Mouse (Mus musculus) heart, embryonic 13.5 days (tissue): ENCODE measurements around the gene Rwdd1. TPM values are rescaled to one million over a fixed set of nuclear protein-coding genes. Genes with fewer than 3 reads are reported as not detected.
A peak's percentile ranks its signal among the peaks of the same experiment; 100 is the strongest.

Experiments used
- ATAC-seq: fragments of 200-750 bp; cut with Nextera tagmentation; 2 replicates; pipeline ENCODE4 v1.8.0; 2017; ENCODE audit warnings: moderate TSS enrichment; ENCODE audit not compliant: insufficient number of reproducible peaks, low FRiP score, low TSS enrichment; ENCODE audit errors: extremely low read depth
- H3K27ac ChIP-seq: fragments of 300-500 bp; sonication (generic); replicated peaks from 2 replicates; pipeline ENCODE4 v1.5.1; 2015; ENCODE audit warnings: moderate library complexity, mild to moderate bottlenecking, inconsistent platforms
- H3K27me3 ChIP-seq: fragments of 300-500 bp; sonication (generic); replicated peaks from 2 replicates; pipeline ENCODE4 v1.6.1; 2015; ENCODE audit warnings: mild to moderate bottlenecking, inconsistent platforms
- H3K36me3 ChIP-seq: fragments of 300-500 bp; sonication (generic); 2 replicates; pipeline ENCODE4 v1.6.1; 2015; ENCODE audit warnings: mild to moderate bottlenecking, inconsistent platforms
- H3K4me1 ChIP-seq: fragments of 300-500 bp; sonication (generic); 2 replicates; pipeline ENCODE4 v1.6.1; 2015; ENCODE audit warnings: inconsistent platforms
- H3K4me2 ChIP-seq: fragments of 300-500 bp; sonication (generic); 2 replicates; pipeline ENCODE4 v1.6.1; 2015; ENCODE audit warnings: inconsistent platforms, mild to moderate bottlenecking, moderate library complexity
- H3K4me3 ChIP-seq: fragments of 300-500 bp; sonication (generic); 2 replicates; pipeline ENCODE4 v1.5.1; 2015; ENCODE audit warnings: moderate library complexity, mild to moderate bottlenecking, inconsistent platforms
- H3K9ac ChIP-seq: fragments of 300-500 bp; sonication (generic); 2 replicates; pipeline ENCODE4 v1.6.1; 2015; ENCODE audit warnings: inconsistent platforms, mild to moderate bottlenecking, moderate library complexity
- H3K9me3 ChIP-seq: fragments of 300-500 bp; sonication (generic); 2 replicates; pipeline ENCODE4 v1.6.1; 2016; ENCODE audit warnings: inconsistent platforms
- WGBS: fragments of 180-500 bp; shearing (Covaris S2); methylation state at CpG from one replicate; pipeline ENCODE4 v1.1.7; 2015; ENCODE audit warnings: mixed read lengths; 5-methylcytosine and 5-hydroxymethylcytosine counted together
- polyA plus RNA-seq: library from polyadenylated mRNA; unstranded; fragments of >200 nt; fragmentation: Nextera tagmentation; extraction: Ambion mirVana; gene quantifications from 2 replicates; pipeline ENCODE4 v1.2.1, GENCODE M21; 2015

The Rwdd1 gene
- polyA plus RNA-seq: 95.4 and 95.6 TPM in 2 replicates

DNA sequence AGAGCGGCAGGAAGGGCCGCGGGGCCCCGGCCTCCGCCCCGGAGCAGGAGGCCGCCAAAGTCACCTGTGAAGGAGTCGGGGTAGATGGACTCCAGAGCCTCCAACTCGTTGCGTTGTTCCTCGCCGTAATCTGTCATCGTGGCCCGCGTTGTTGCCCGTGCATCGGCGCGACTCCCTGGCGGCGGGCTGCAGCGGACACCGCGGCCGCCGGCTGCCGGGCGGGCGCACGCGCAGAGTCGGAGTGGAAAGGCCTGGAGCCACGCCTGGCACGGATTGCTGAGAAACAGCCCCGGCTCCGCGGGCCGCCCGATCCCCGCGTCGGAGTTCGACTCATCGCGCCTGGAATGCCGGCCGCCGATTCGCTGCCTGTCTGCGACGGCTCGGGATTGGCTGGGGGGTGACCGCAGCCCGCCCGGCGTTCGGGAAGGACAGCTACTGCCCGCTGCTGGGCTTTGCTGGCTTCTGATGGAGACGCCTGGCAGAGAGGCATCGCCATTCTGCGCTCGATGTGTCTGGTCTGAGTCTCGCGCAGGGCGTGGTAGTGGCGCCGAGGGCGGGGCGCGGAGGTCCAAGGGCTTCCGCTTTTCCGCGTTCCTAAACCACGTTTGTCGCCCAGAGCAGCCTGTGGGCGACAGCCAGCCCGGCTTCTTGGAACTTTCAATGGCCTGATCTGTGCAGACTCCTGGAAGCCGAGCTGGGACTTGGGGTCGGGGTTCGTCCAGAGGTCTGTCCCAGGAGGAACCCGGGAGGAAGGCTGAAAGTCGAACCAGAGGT lies at the start of gene Rwdd1:
TSS of gene Rwdd1 (minus strand) at position 323 of the 774 bp plus-strand sequence.
- peaks cover 23% of the 10 kb centered on the region for H3K4me1 ChIP-seq
- ATAC-seq: peak; percentile 100
- H3K4me2 ChIP-seq: peak within 1 kb of the TSS; percentile 82
- peak within 1 kb of the TSS; percentile 62 for H3K4me3 ChIP-seq
- no peaks in the 10 kb centered on the region for H3K27me3 ChIP-seq
- under 1% methylated on average over 82 of the region's 82 CpGs for WGBS
- peak within 1 kb of the TSS; percentile 86 for H3K9ac ChIP-seq
- H3K9me3 ChIP-seq: no peaks in the 10 kb centered on the region
- H3K27ac ChIP-seq: peak within 1 kb of the TSS; percentile 97
- H3K36me3 ChIP-seq: peaks cover 7% of the 10 kb centered on the region; the same call in 1 of the 2 replicates

GRCm38 (mm10) chr10:34066591-34066990 lies 47.2 kb upstream of the Rwdd1 start:
- ATAC-seq: no peak
- H3K4me1 ChIP-seq: peaks cover 9% of the 10 kb centered on the region
- 45% methylated on average over 3 of the region's 3 CpGs for WGBS

DNA sequence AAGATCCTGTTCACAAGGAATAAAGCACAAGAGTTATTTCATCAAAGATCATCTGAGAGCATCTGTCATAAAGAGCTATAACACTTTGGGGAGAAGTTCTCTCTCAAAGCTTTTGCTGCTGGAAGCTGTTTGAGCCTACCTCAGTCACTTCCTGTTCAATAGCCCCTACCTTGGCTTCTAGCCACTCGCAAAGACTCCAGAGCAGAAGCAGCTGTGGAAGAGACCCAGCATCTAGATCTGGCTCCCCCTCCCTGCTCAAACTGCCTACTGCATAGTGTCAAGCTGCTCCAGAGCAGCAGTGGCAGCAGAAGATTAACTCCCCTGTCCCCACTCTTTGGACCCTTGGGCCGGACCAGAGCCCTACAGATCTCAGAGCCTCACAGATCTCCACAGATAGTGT lies 34.6 kb upstream of the Rwdd1 start:
- no peaks in the 10 kb centered on the region for H3K9me3 ChIP-seq
- 57% methylated on average over 2 of the region's 2 CpGs for WGBS
- no peak overlapping the region for H3K9ac ChIP-seq
- no peaks in the 10 kb centered on the region for H3K4me1 ChIP-seq
- H3K27me3 ChIP-seq: no peaks in the 10 kb centered on the region
- H3K36me3 ChIP-seq: no peaks in the 10 kb centered on the region
- H3K27ac ChIP-seq: no peak overlapping the region
- ATAC-seq: no peak
- no peak overlapping the region for H3K4me2 ChIP-seq
- H3K4me3 ChIP-seq: no peak overlapping the region

More at GRCm38 (mm10) chr10:34066591-34066990, 47.2 kb upstream of the Rwdd1 start:
- Histone ChIP-seq H3K27me3 (no peaks in the 10 kb centered on the region), H3K9me3 (no peaks in the 10 kb centered on the region), H3K9ac (no peak overlapping the region), H3K36me3 (no peaks in the 10 kb centered on the region), H3K4me3 (no peak overlapping the region), H3K4me2 (no peak overlapping the region), H3K27ac (no peak overlapping the region)

GRCm38 (mm10) chr10:34044210-34044609 lies 24.8 kb upstream of the Rwdd1 start, which contains the start of gene Calhm4:
TSS of gene Calhm4 (minus strand) at chr10:34044310.
- Histone ChIP-seq H3K27ac (no peak within 1 kb of the TSS), H3K9ac (no peak within 1 kb of the TSS), H3K4me1 (no peaks in the 10 kb centered on the region), H3K4me2 (no peak within 1 kb of the TSS), H3K27me3 (no peaks in the 10 kb centered on the region), H3K36me3 (no peaks in the 10 kb centered on the region), H3K9me3 (no peaks in the 10 kb centered on the region), H3K4me3 (no peak within 1 kb of the TSS)
- ATAC-seq: no peak
- WGBS: 72% methylated on average over 5 of the region's 5 CpGs

DNA sequence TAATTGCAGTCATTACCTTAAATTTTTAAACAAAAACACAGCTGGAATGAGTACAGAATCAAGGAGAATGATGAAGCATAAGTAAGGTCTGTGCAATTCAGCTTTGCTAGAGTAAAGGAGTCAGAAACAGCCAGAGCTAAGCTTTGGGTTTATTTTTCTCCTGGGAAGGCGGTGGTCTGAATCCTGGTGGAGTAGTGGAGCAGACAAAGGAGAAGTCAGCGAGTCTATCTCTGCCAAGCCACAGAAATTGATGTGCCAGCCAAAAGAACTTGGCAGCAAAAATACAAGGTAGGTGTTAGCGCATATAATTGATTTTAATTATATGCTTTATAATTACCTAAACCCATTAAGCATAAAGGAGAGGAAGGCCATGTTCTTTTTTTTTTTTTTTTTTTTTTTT lies 18.0 kb upstream of the Rwdd1 start, which contains the start of gene Trappc3l:
TSS of gene Trappc3l (plus strand) at position 197 of the 400 bp plus-strand sequence.
- Histone ChIP-seq H3K9me3 (no peaks in the 10 kb centered on the region), H3K27ac (no peak within 1 kb of the TSS), H3K4me1 (peaks cover 7% of the 10 kb centered on the region), H3K4me2 (no peak within 1 kb of the TSS), H3K9ac (no peak within 1 kb of the TSS), H3K4me3 (no peak within 1 kb of the TSS), H3K36me3 (no peaks in the 10 kb centered on the region), H3K27me3 (no peaks in the 10 kb centered on the region)
- 70% methylated on average over 3 of the region's 3 CpGs for WGBS
- ATAC-seq: no peak

- Histone ChIP-seq H3K4me3 (no peak overlapping the region), H3K9me3 (no peaks in the 10 kb centered on the region), H3K27me3 (no peaks in the 10 kb centered on the region), H3K4me1 (peaks cover 7% of the 10 kb centered on the region), H3K9ac (no peak overlapping the region), H3K4me2 (no peak overlapping the region), H3K36me3 (no peaks in the 10 kb centered on the region), H3K27ac (no peak overlapping the region)
- ATAC-seq: no peak
- WGBS: 13% methylated on average over 5 of the region's 5 CpGs
Observed at GRCm38 (mm10) chr10:34036587-34036986, 17.2 kb upstream of the Rwdd1 start.

GRCm38 (mm10) chr10:34033630-34034305 lies 14.3 kb upstream of the Rwdd1 start:
- H3K9ac ChIP-seq: peak overlapping the region; percentile 67; the same call in 1 of the 2 replicates
- H3K4me3 ChIP-seq: peak overlapping the region; percentile 27
- no peaks in the 10 kb centered on the region for H3K9me3 ChIP-seq
- no peaks in the 10 kb centered on the region for H3K27me3 ChIP-seq
- H3K27ac ChIP-seq: no peak overlapping the region
- H3K4me1 ChIP-seq: peaks cover 7% of the 10 kb centered on the region
- WGBS: 19% methylated on average over 22 of the region's 22 CpGs
- H3K4me2 ChIP-seq: peak overlapping the region; percentile 66
- ATAC-seq: no peak
- H3K36me3 ChIP-seq: no peaks in the 10 kb centered on the region

DNA sequence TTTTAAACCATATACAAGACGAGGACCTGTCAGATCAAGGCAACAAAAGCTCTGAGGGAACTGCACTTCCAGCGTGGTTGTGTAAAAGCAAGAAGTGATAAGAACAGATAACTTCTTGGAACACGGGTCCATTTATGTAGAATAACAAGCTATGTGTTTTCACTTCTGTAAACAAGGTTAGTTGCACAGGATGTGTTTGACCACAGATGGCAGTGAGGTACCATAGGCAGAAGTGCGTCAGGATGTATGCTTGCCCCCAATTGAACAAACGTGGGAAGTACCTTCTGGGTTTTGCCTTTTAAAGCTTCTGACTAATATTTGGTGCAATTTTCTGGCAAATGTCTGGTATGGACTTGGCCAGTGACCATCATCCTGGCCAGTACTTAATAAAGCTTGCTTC lies 10.9 kb upstream of the Rwdd1 start:
- 48% methylated on average over 5 of the region's 5 CpGs for WGBS
- H3K36me3 ChIP-seq: no peaks in the 10 kb centered on the region
- ATAC-seq: no peak
- no peak overlapping the region for H3K4me2 ChIP-seq
- H3K9ac ChIP-seq: no peak overlapping the region
- H3K27me3 ChIP-seq: no peaks in the 10 kb centered on the region
- H3K27ac ChIP-seq: no peak overlapping the region
- H3K4me1 ChIP-seq: peaks cover 7% of the 10 kb centered on the region
- no peaks in the 10 kb centered on the region for H3K9me3 ChIP-seq
- H3K4me3 ChIP-seq: no peak overlapping the region

- peak overlapping the region; percentile 62 for H3K4me3 ChIP-seq
- no peak; the same call in 1 of the 2 replicates for ATAC-seq
- H3K4me2 ChIP-seq: peak overlapping the region; percentile 82
- peak overlapping the region; percentile 97 for H3K27ac ChIP-seq
- no peaks in the 10 kb centered on the region for H3K27me3 ChIP-seq
- H3K4me1 ChIP-seq: peaks cover 23% of the 10 kb centered on the region
- peaks cover 9% of the 10 kb centered on the region; the same call in 1 of the 2 replicates for H3K36me3 ChIP-seq
- WGBS: 0% methylated on average over 21 of the region's 21 CpGs
- H3K9ac ChIP-seq: peak overlapping the region; percentile 86
- no peaks in the 10 kb centered on the region for H3K9me3 ChIP-seq
Observed at GRCm38 (mm10) chr10:34018746-34019301, 600 bp downstream of the Rwdd1 start.

DNA sequence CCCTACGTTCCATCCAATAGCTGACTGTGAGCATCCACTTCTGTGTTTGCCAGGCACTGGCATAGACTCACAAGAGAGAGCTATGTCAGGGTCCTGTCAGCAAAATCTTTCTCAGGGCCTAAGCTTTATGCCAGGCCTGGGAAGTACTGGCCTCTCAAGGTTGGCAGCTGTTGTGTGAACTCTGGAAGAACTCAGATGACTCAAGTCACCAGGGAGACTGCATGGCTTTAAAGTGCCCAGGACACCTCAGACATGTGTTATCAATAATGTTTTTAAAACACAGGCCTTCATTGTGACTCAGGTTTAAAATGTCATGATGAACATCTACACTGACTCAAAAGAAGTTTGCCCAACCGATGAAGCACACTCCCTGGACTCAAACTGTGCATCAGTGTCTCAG lies 6.2 kb downstream of the Rwdd1 start:
- H3K27me3 ChIP-seq: no peaks in the 10 kb centered on the region
- H3K9ac ChIP-seq: no peak overlapping the region
- 84% methylated on average over 2 of the region's 2 CpGs for WGBS
- H3K4me2 ChIP-seq: no peak overlapping the region
- no peaks in the 10 kb centered on the region for H3K9me3 ChIP-seq
- no peak overlapping the region for H3K4me3 ChIP-seq
- no peak overlapping the region for H3K27ac ChIP-seq
- peaks cover 8% of the 10 kb centered on the region for H3K4me1 ChIP-seq
- H3K36me3 ChIP-seq: peaks cover 27% of the 10 kb centered on the region
- ATAC-seq: no peak

DNA sequence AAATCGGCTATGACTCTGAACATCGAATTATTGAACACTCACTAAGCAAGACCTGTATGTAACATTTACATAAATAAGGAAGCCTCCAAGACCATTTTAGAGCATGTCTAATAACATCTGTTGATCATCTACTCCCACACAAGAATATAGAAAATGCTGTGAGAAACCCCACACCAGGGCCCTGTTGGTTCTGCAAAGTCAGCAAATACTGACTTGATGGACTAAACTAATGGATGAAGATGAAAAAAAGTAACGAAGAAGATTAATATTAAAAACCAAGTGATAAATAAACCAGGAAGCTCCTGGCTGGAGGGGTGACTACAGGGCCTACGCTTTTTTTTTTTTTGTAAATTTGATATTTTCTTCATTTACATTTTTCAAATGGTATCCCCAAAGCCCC lies 6.8 kb downstream of the Rwdd1 start:
- H3K4me2 ChIP-seq: no peak overlapping the region
- 89% methylated on average over 4 of the region's 4 CpGs for WGBS
- H3K4me1 ChIP-seq: 0 out of 2 replicates have a peak, but pooled peaks cover 2% of the 10 kb centered on the region
- H3K36me3 ChIP-seq: peaks cover 33% of the 10 kb centered on the region
- H3K27ac ChIP-seq: no peak overlapping the region
- no peak overlapping the region for H3K9ac ChIP-seq
- no peaks in the 10 kb centered on the region for H3K27me3 ChIP-seq
- no peaks in the 10 kb centered on the region for H3K9me3 ChIP-seq
- H3K4me3 ChIP-seq: no peak overlapping the region
- no peak for ATAC-seq
